Comparison of ENCODE assay signal across 18 mouse cellular contexts in genomic region chr8:103464777-103465353, GRCm38 (mm10).
DNase-seq lines count a peak whose midpoint lies in the region; ATAC-seq and TF ChIP-seq lines count a peak whose summit lies in the region.
"Had no signal": no experiment of that assay in that cellular context is flagged by ENCODE, and none has a peak within 500 bp of the region (broad histone marks: within the 10 kb centered on the region; RNA-seq: fewer than 3 reads in every experiment).

No protein-coding gene starts in this region.

- no peaks in the 10 kb centered on the region for H3K27me3 ChIP-seq in neural tube, embryonic 11.5 days (ENCODE audit: control insufficient read depth, insufficient read depth, low read length)
- no peaks in the 10 kb centered on the region for H3K27me3 ChIP-seq in neural tube, embryonic 15.5 days (replicated peaks)
- peaks cover 7% of the 10 kb centered on the region for H3K27me3 ChIP-seq in forebrain, embryonic 12.5 days
- no peaks in the 10 kb centered on the region for H3K27me3 ChIP-seq in midbrain, postnatal 0 days (ENCODE audit: insufficient read depth, low read length)
- no peaks in the 10 kb centered on the region for H3K27me3 ChIP-seq in heart, embryonic 11.5 days (ENCODE audit: control insufficient read depth, insufficient read depth, low read length)
- H3K27me3 ChIP-seq: limb, embryonic 13.5 days had no signal

- no peak overlapping the region for H3K4me2 ChIP-seq in neural tube, embryonic 11.5 days (ENCODE audit: low read depth)
- no peak overlapping the region for H3K4me2 ChIP-seq in neural tube, embryonic 15.5 days
- no peak overlapping the region for H3K4me2 ChIP-seq in forebrain, embryonic 12.5 days
- H3K4me2 ChIP-seq in midbrain, postnatal 0 days (ENCODE audit: low read depth, low read length, poor library complexity, severe bottlenecking) = no peak overlapping the region
- H3K4me2 ChIP-seq in heart, embryonic 11.5 days = no peak overlapping the region
- H3K4me2 ChIP-seq: limb, embryonic 13.5 days had no signal

- ATAC-seq in neural tube, embryonic 11.5 days (ENCODE audit: insufficient read depth, low FRiP score, low TSS enrichment) = peak; percentile 80
- no peak for ATAC-seq in neural tube, embryonic 15.5 days (ENCODE audit: low FRiP score)
- peak; percentile 76; the same call in 1 of the 2 replicates for ATAC-seq in forebrain, embryonic 12.5 days (ENCODE audit: low FRiP score)
- ATAC-seq in midbrain, postnatal 0 days (ENCODE audit: low FRiP score) = 0 out of 2 replicates have a peak, but pooled peaks have one; percentile 27
- no peak for ATAC-seq in heart, embryonic 11.5 days (replicated peaks; ENCODE audit: insufficient number of reproducible peaks, low FRiP score, low TSS enrichment)
- ATAC-seq: intestine, postnatal 0 days had no signal

- no peak overlapping the region for H3K9ac ChIP-seq in neural tube, embryonic 11.5 days (ENCODE audit: low read length)
- no peak overlapping the region for H3K9ac ChIP-seq in neural tube, embryonic 15.5 days (replicated peaks)
- no peak overlapping the region for H3K9ac ChIP-seq in forebrain, embryonic 12.5 days
- H3K9ac ChIP-seq in midbrain, postnatal 0 days (replicated peaks; ENCODE audit: low read length, poor library complexity, severe bottlenecking) = no peak overlapping the region
- no peak overlapping the region for H3K9ac ChIP-seq in heart, embryonic 11.5 days (ENCODE audit: low read depth, low read length)
- H3K9ac ChIP-seq: limb, embryonic 13.5 days; liver, embryonic 14.5 days had no signal

- no peak for TF ChIP-seq CTCF in midbrain, postnatal 0 days (IDR thresholded peaks at IDR 0.05)

- no peaks in the 10 kb centered on the region for H3K4me1 ChIP-seq in neural tube, embryonic 11.5 days (ENCODE audit: control insufficient read depth, insufficient read depth, low read length)
- H3K4me1 ChIP-seq in neural tube, embryonic 15.5 days = peaks cover 8% of the 10 kb centered on the region; the same call in 1 of the 2 replicates
- peaks cover 13% of the 10 kb centered on the region for H3K4me1 ChIP-seq in forebrain, embryonic 12.5 days
- H3K4me1 ChIP-seq in midbrain, postnatal 0 days (ENCODE audit: insufficient read depth, low read length) = no peaks in the 10 kb centered on the region
- H3K4me1 ChIP-seq in heart, embryonic 11.5 days (ENCODE audit: control insufficient read depth, insufficient read depth, low read length) = no peaks in the 10 kb centered on the region

- H3K27ac ChIP-seq in neural tube, embryonic 11.5 days (ENCODE audit: low read depth, low read length) = no peak overlapping the region
- no peak overlapping the region for H3K27ac ChIP-seq in neural tube, embryonic 15.5 days (replicated peaks)
- H3K27ac ChIP-seq in forebrain, embryonic 12.5 days = no peak overlapping the region
- no peak overlapping the region for H3K27ac ChIP-seq in midbrain, postnatal 0 days (ENCODE audit: low read depth, low read length)
- H3K27ac ChIP-seq in heart, embryonic 11.5 days (ENCODE audit: low read depth, low read length) = no peak overlapping the region
- H3K27ac ChIP-seq: heart, embryonic 10.5 days; limb, embryonic 13.5 days; liver, embryonic 14.5 days had no signal

- H3K36me3 ChIP-seq in neural tube, embryonic 11.5 days (ENCODE audit: control insufficient read depth, insufficient read depth, low read length) = no peaks in the 10 kb centered on the region
- H3K36me3 ChIP-seq in neural tube, embryonic 15.5 days = no peaks in the 10 kb centered on the region
- H3K36me3 ChIP-seq in forebrain, embryonic 12.5 days (replicated peaks) = no peaks in the 10 kb centered on the region
- no peaks in the 10 kb centered on the region for H3K36me3 ChIP-seq in midbrain, postnatal 0 days (ENCODE audit: insufficient read depth, low read length)
- no peaks in the 10 kb centered on the region for H3K36me3 ChIP-seq in heart, embryonic 11.5 days (ENCODE audit: control insufficient read depth, insufficient read depth, low read length)
- H3K36me3 ChIP-seq: heart, embryonic 10.5 days; limb, embryonic 13.5 days had no signal

- no peak for DNase-seq in neural tube, embryonic 11.5 days (ENCODE audit: low spot score)
- DNase-seq in mesoderm, embryonic 11.5 days (ENCODE audit: low read depth, low spot score) = peak; percentile 22
- no peak for DNase-seq in midbrain, postnatal 0 days (ENCODE audit: low spot score)
- DNase-seq in adrenal gland, postnatal 10 days = no peak
- DNase-seq in layer of hippocampus, adult 8-10 months (ENCODE audit: low spot score in 2 of 2) = no peak
- DNase-seq: adrenal gland, postnatal 36 days; cerebellum, adult 8-10 months; gastrocnemius, postnatal 36 days; heart, postnatal 36 days; thymus, postnatal 36 days had no signal

- no peaks in the 10 kb centered on the region for H3K9me3 ChIP-seq in neural tube, embryonic 11.5 days (ENCODE audit: control insufficient read depth, low read length)
- H3K9me3 ChIP-seq in neural tube, embryonic 15.5 days (replicated peaks) = no peaks in the 10 kb centered on the region; the same call in 1 of the 2 replicates
- peaks cover 2% of the 10 kb centered on the region; the same call in 1 of the 2 replicates for H3K9me3 ChIP-seq in forebrain, embryonic 12.5 days
- H3K9me3 ChIP-seq in midbrain, postnatal 0 days (ENCODE audit: low read length) = no peaks in the 10 kb centered on the region
- H3K9me3 ChIP-seq in heart, embryonic 11.5 days (replicated peaks; ENCODE audit: control insufficient read depth, low read length) = no peaks in the 10 kb centered on the region
- H3K9me3 ChIP-seq: heart, embryonic 10.5 days; limb, embryonic 13.5 days had no signal

- WGBS in neural tube, embryonic 11.5 days = 74% methylated on average over 2 of the region's 2 CpGs
- 45% methylated on average over 2 of the region's 2 CpGs for WGBS in neural tube, embryonic 15.5 days
- 56% methylated on average over 2 of the region's 2 CpGs for WGBS in forebrain, embryonic 12.5 days
- 45% methylated on average over 2 of the region's 2 CpGs for WGBS in midbrain, postnatal 0 days
- WGBS in heart, embryonic 11.5 days (ENCODE audit: insufficient replicate concordance) = 90% methylated on average over 2 of the region's 2 CpGs

- H3K4me3 ChIP-seq in neural tube, embryonic 11.5 days (ENCODE audit: low read depth, low read length) = no peak overlapping the region
- H3K4me3 ChIP-seq in neural tube, embryonic 15.5 days (replicated peaks) = no peak overlapping the region
- H3K4me3 ChIP-seq in forebrain, embryonic 12.5 days (replicated peaks) = no peak overlapping the region
- no peak overlapping the region for H3K4me3 ChIP-seq in midbrain, postnatal 0 days (ENCODE audit: low read depth, low read length)
- no peak overlapping the region for H3K4me3 ChIP-seq in heart, embryonic 11.5 days (ENCODE audit: low read depth, low read length)
- H3K4me3 ChIP-seq: heart, embryonic 10.5 days; limb, embryonic 13.5 days; myocyte had no signal

Comparison
In these comparisons a context has a peak if more than half of its experiments do, and no peak if none do; other contexts are left out.
1. ATAC-seq: peak in neural tube, embryonic 11.5 days (single experiment), forebrain, embryonic 12.5 days (single experiment) and midbrain, postnatal 0 days (single experiment); none in neural tube, embryonic 15.5 days (single experiment) and heart, embryonic 11.5 days (single experiment).